In genomic region chr15:80090741-80091120, GRCm38 (mm10) we compare ENCODE assay signal across 8 mouse cellular contexts. TPM values are rescaled to one million over a fixed set of nuclear protein-coding genes. Genes with fewer than 3 reads are reported as not detected.
DNase-seq lines count a peak whose midpoint lies in the region; ATAC-seq and TF ChIP-seq lines count a peak whose summit lies in the region.

No protein-coding gene starts in this region.

- ATAC-seq in intestine, embryonic 15.5 days, result no peak
- ATAC-seq in frontal cortex, adult (ENCODE audit: low TSS enrichment), result no peak

- WGBS in intestine, embryonic 15.5 days, result 1% methylated on average over 17 of the region's 17 CpGs

- peak; percentile 48 for DNase-seq in embryo, embryonic 10 days (ENCODE audit: low spot score)
- DNase-seq in embryo, embryonic 9.5 days (ENCODE audit: extremely low spot score), result no peak
- DNase-seq in 416B (ENCODE audit: low read depth), result peak; percentile 56
- DNase-seq in lung, postnatal 4 days, result no peak

- no peaks in the 10 kb centered on the region for H3K36me3 ChIP-seq in intestine, embryonic 15.5 days
- no peaks in the 10 kb centered on the region for H3K36me3 ChIP-seq in myocyte (ENCODE audit: control insufficient read depth, insufficient read depth)

- no peaks in the 10 kb centered on the region for H3K79me2 ChIP-seq in myocyte (ENCODE audit: control insufficient read depth, insufficient read depth)

- H3ac ChIP-seq in myocyte (ENCODE audit: control insufficient read depth, insufficient read length), result peak overlapping the region; percentile 2

- no peaks in the 10 kb centered on the region; the same call in 1 of the 2 replicates for H3K4me1 ChIP-seq in cortical plate, adult 2 months (ENCODE audit: control insufficient read depth, insufficient read depth, low read length)
- H3K4me1 ChIP-seq in intestine, embryonic 15.5 days (replicated peaks), result peaks cover 13% of the 10 kb centered on the region

- no peak for TF ChIP-seq CTCF in cortical plate, adult 2 months (IDR thresholded peaks at IDR 0.05; ENCODE audit: extremely low read depth, insufficient read depth, low read length)

- H3K27me3 ChIP-seq in intestine, embryonic 15.5 days (replicated peaks), result peaks cover 25% of the 10 kb centered on the region
- no peaks in the 10 kb centered on the region for H3K27me3 ChIP-seq in myocyte (ENCODE audit: control insufficient read depth, insufficient read depth, insufficient read length)

- TF ChIP-seq POLR2A in cortical plate, adult 2 months (IDR thresholded peaks at IDR 0.05; ENCODE audit: extremely low read depth, insufficient read depth, low read length), result no peak
- no peak for TF ChIP-seq POLR2A in myocyte (IDR thresholded peaks at IDR 0.05; ENCODE audit: insufficient read length, low read depth)

- H3K4me3 ChIP-seq in cortical plate, adult 2 months (ENCODE audit: insufficient read depth, low read length), result peak overlapping the region; percentile 98
- peak overlapping the region; percentile 69 for H3K4me3 ChIP-seq in intestine, embryonic 15.5 days (replicated peaks)
- peak overlapping the region; percentile 22 for H3K4me3 ChIP-seq in myocyte

- peak overlapping the region; percentile 69 for H3K9ac ChIP-seq in intestine, embryonic 15.5 days

- H3K4me2 ChIP-seq in intestine, embryonic 15.5 days (replicated peaks), result peak overlapping the region; percentile 79
- peak overlapping the region; percentile 94 for H3K4me2 ChIP-seq in myocyte (ENCODE audit: low read depth)

- H3K27ac ChIP-seq in cortical plate, adult 2 months (ENCODE audit: insufficient read depth, low read length), result peak overlapping the region; percentile 85
- H3K27ac ChIP-seq in intestine, embryonic 15.5 days, result 0 out of 2 replicates have a peak overlapping the region, but pooled peaks have one; percentile 9

- H3K9me3 ChIP-seq in intestine, embryonic 15.5 days, result no peaks in the 10 kb centered on the region

TF ChIP-seq in myocyte, 11 proteins besides CTCF, POLR2A, EP300 and RAD21:
- TF ChIP-seq POLR2AphosphoS2 (IDR thresholded peaks at IDR 0.05; ENCODE audit: insufficient read length, low read depth), result no peak
- TF ChIP-seq TCF3 (IDR thresholded peaks at IDR 0.05; ENCODE audit: insufficient read length, low read depth), result no peak
- TF ChIP-seq TCF12 (IDR thresholded peaks at IDR 0.05; ENCODE audit: insufficient read depth, poor library complexity, severe bottlenecking), result no peak
- no peak for TF ChIP-seq E2F4 (IDR thresholded peaks at IDR 0.05; ENCODE audit: insufficient read depth)
- TF ChIP-seq MYOD1 (IDR thresholded peaks at IDR 0.05; ENCODE audit: control insufficient read depth in 1 of 3, insufficient read length in 2 of 3, low read depth in 2 of 3), result no peak
- no peak for TF ChIP-seq REST (IDR thresholded peaks at IDR 0.05; ENCODE audit: insufficient read depth, insufficient read length)
- no peak for TF ChIP-seq SRF (IDR thresholded peaks at IDR 0.05; ENCODE audit: control insufficient read depth, insufficient read length, low read depth)
- TF ChIP-seq USF1 (IDR thresholded peaks at IDR 0.05; ENCODE audit: low read depth), result no peak
- no peak for TF ChIP-seq MAX (IDR thresholded peaks at IDR 0.05; ENCODE audit: low read depth)
- no peak for TF ChIP-seq MYOG (IDR thresholded peaks at IDR 0.05; ENCODE audit: control insufficient read depth in 1 of 3, insufficient read depth in 1 of 3, insufficient read length in 2 of 3, low read depth in 2 of 3)
- TF ChIP-seq CEBPB (IDR thresholded peaks at IDR 0.05; ENCODE audit: insufficient read depth, poor library complexity, severe bottlenecking), result no peak

RNA-seq across cellular contexts. Expression of gene Syngr1, which starts 0.4 kb away (rescaled TPM):
- 354 and 372 TPM in 2 replicates for polyA plus RNA-seq in cortical plate, adult 2 months (2012; rRNA removed)
- 18.2 and 18.7 TPM in 2 replicates for polyA plus RNA-seq in intestine, embryonic 15.5 days (2015; fragmentation: Nextera tagmentation; extraction: Ambion mirVana)
- polyA plus RNA-seq in myocyte (2012; fragmentation: generic; extraction: Trizol), result 54.7 TPM

RNA-seq across cellular contexts. Expression of gene Rpl3, which starts 0.9 kb away (rescaled TPM):
- 680 and 714 TPM in 2 replicates for polyA plus RNA-seq in cortical plate, adult 2 months (2012; rRNA removed)
- 1,109 and 1,134 TPM in 2 replicates for polyA plus RNA-seq in intestine, embryonic 15.5 days (2015; fragmentation: Nextera tagmentation; extraction: Ambion mirVana)
- 1,089 TPM for polyA plus RNA-seq in myocyte (2012; fragmentation: generic; extraction: Trizol)

RNA-seq across cellular contexts. Expression of gene Tab1, which starts 42.2 kb away (rescaled TPM):
- polyA plus RNA-seq in cortical plate, adult 2 months (2012; rRNA removed), result 33.6 and 33.8 TPM in 2 replicates
- polyA plus RNA-seq in intestine, embryonic 15.5 days (2015; fragmentation: Nextera tagmentation; extraction: Ambion mirVana), result 28.5 and 29.0 TPM in 2 replicates
- polyA plus RNA-seq in myocyte (2012; fragmentation: generic; extraction: Trizol), result 33.3 TPM

Comparison
In these comparisons a context has a peak if more than half of its experiments do, and no peak if none do; other contexts are left out.
1. DNase-seq: peak in embryo, embryonic 10 days (single experiment) and 416B (single experiment); none in embryo, embryonic 9.5 days (single experiment) and lung, postnatal 4 days (0 of 2).
2. H3K4me3 ChIP-seq: peak in every context shown above with its lines; median percentile 98 in cortical plate, adult 2 months; 69 in intestine, embryonic 15.5 days; 22 in myocyte.